Mouse (Mus musculus) limb, embryonic 14.5 days (tissue): ENCODE measurements around the gene Psmd9. TPM values are rescaled to one million over a fixed set of nuclear protein-coding genes. Genes with fewer than 3 reads are reported as not detected.

Experiments used
- ATAC-seq: fragments of 200-750 bp; cut with Nextera tagmentation; 2 replicates; pipeline ENCODE4 v1.8.0; 2017; ENCODE audit warnings: low read depth, moderate number of reproducible peaks, moderate TSS enrichment; ENCODE audit not compliant: low FRiP score
- DNase-seq: peaks from one replicate; pipeline ENCODE4 v3.0.0-alpha.2; 2015; ENCODE audit warnings: low spot score
- H3K27ac ChIP-seq: fragments of 300-500 bp; sonication (generic); replicated peaks from 2 replicates; pipeline ENCODE4 v1.5.1; 2014; ENCODE audit warnings: low read depth, mild to moderate bottlenecking, low read length, moderate library complexity, mixed read lengths
- H3K27me3 ChIP-seq: fragments of 300-500 bp; sonication (generic); 2 replicates; pipeline ENCODE4 v1.6.1; 2014; ENCODE audit warnings: low read length, mixed read lengths; ENCODE audit not compliant: control insufficient read depth, insufficient read depth
- H3K36me3 ChIP-seq: fragments of 300-500 bp; sonication (generic); 2 replicates; pipeline ENCODE4 v1.6.1; 2014; ENCODE audit warnings: mild to moderate bottlenecking, low read length, moderate library complexity, mixed read lengths; ENCODE audit not compliant: control insufficient read depth, insufficient read depth
- H3K4me1 ChIP-seq: fragments of 300-500 bp; sonication (generic); 2 replicates; pipeline ENCODE4 v1.6.1; 2014; ENCODE audit warnings: antibody characterized with exemption, low read length, mixed read lengths; ENCODE audit not compliant: control insufficient read depth, insufficient read depth
- H3K4me2 ChIP-seq: fragments of 300-500 bp; sonication (generic); replicated peaks from 2 replicates; pipeline ENCODE4 v1.6.1; 2014; ENCODE audit warnings: low read depth, mild to moderate bottlenecking, low read length, moderate library complexity; ENCODE audit not compliant: severe bottlenecking
- H3K4me3 ChIP-seq: fragments of 300-500 bp; sonication (generic); replicated peaks from 2 replicates; pipeline ENCODE4 v1.5.1; 2014; ENCODE audit warnings: low read length
- H3K9ac ChIP-seq: fragments of 300-500 bp; sonication (generic); 2 replicates; pipeline ENCODE4 v1.6.1; 2014; ENCODE audit warnings: mild to moderate bottlenecking, low read depth, low read length, moderate library complexity; ENCODE audit not compliant: severe bottlenecking
- H3K9me3 ChIP-seq: fragments of 300-500 bp; sonication (generic); 2 replicates; pipeline ENCODE4 v1.6.1; 2016; ENCODE audit warnings: low read length; ENCODE audit not compliant: control insufficient read depth
- POLR2A ChIP-seq: fragments of 200-500 bp; IDR thresholded peaks from 2 replicates; pipeline ENCODE4 v1.8.0; 2012; ENCODE audit warnings: inconsistent platforms, mild to moderate bottlenecking, moderate library complexity, borderline replicate concordance; ENCODE audit not compliant: insufficient read depth, insufficient read length; ENCODE audit errors: extremely low read depth
- WGBS: fragments of 180-500 bp; shearing (Covaris S2); extraction: QIAGEN DNeasy Blood & Tissue Kit; methylation state at CpG from one replicate; pipeline ENCODE4 v1.1.7; 2014; 5-methylcytosine and 5-hydroxymethylcytosine counted together
- polyA plus RNA-seq, 2 experiments: library from polyadenylated mRNA; depleted of rRNA in 1 of 2; stranded (reverse) in 1 of 2; unstranded in 1 of 2; fragments of >200 nt; fragmentation: Nextera tagmentation in 1 of 2; extraction: Ambion mirVana in 1 of 2; gene quantifications; 2 replicates each; pipeline versions ENCODE4 v1.2.1 to v1.2.3; 2012 to 2014

Gene Psmd9
- polyA plus RNA-seq, 2 experiments = 44.0 to 65.1 TPM

DNA sequence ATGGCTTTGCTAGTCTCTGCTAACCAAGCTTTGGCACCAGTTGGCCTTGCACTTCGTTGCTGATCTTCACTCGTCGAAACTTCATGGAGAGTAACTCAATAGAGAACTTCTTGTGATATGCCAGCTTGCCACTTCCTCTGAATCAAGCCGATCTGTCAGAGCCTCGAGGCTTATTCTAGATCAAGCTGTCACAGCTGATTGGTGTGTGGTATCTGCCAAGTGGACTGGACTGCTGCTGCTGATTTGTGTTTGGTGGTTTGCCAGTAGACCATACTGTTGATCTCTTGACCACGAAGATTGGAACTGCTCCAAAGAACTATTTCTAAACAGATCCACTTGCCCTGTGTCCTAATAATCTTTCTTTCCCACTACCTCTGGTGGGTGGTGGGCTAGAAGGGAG lies 22.2 kb downstream of the Psmd9 start:
- Histone ChIP-seq H3K27ac (no peak overlapping the region), H3K36me3 (no peaks in the 10 kb centered on the region), H3K4me1 (no peaks in the 10 kb centered on the region), H3K9me3 (no peaks in the 10 kb centered on the region), H3K4me2 (no peak overlapping the region), H3K27me3 (no peaks in the 10 kb centered on the region), H3K4me3 (no peak overlapping the region), H3K9ac (no peak overlapping the region)
- ATAC-seq (no peak), DNase-seq (no peak)
- no peak for TF ChIP-seq POLR2A
- 84% methylated on average over 6 of the region's 6 CpGs for WGBS

DNA sequence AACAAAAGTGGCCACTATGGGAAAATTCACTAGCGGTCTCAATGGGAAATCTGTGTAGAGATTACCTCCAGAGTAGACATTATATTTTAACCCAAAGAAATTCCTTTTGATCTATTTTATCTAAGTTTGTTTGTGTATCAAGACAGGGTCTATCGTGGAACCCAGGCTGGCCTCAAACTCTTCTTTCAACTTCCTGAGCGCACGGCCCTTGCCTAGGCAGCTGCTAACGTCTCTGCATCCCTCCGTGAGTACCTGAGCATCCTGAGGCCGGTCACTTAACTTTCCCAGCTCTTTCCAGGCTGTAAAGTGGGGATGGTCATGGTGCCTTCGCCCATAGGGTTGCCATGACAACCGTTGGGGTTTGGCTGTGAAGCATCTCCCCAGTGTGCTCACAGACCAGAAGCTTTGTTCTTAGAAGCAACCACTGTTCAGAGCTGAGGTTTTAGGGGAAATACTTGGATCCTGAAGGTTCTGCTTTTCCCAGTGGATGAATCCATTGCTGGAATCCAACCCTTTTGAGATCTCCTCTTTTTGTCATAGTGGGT lies 23.5 kb downstream of the Psmd9 start:
- 56% methylated on average over 9 of the region's 9 CpGs for WGBS
- no peak for TF ChIP-seq POLR2A
- no peak for ATAC-seq
- Histone ChIP-seq H3K36me3 (no peaks in the 10 kb centered on the region), H3K27ac (no peak overlapping the region), H3K9me3 (no peaks in the 10 kb centered on the region), H3K4me3 (no peak overlapping the region), H3K4me1 (no peaks in the 10 kb centered on the region), H3K27me3 (no peaks in the 10 kb centered on the region), H3K4me2 (no peak overlapping the region), H3K9ac (no peak overlapping the region)
- DNase-seq = no peak

DNA sequence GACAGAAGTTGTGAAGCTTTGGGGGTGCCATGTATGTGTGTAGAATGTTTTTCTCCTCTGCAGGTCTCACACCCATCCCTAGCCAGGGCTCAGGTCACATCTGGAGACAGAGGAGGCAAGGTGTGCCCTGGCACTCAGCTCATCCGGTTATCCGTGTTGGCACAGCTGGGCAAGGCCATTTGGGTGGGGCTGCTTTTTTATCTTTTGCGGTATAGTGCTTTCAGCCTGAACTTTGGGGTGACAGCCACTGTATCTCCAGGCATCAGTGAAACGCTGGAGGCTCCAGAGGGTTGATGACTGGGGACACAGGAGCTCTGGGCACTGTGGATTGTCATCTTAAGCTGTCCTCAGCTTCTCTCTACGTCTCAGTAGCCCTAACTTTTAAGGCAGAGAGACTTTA lies 24.2 kb downstream of the Psmd9 start:
- no peaks in the 10 kb centered on the region for H3K9me3 ChIP-seq
- no peaks in the 10 kb centered on the region for H3K27me3 ChIP-seq
- no peak overlapping the region for H3K9ac ChIP-seq
- H3K36me3 ChIP-seq = no peaks in the 10 kb centered on the region
- H3K4me3 ChIP-seq = no peak overlapping the region
- H3K4me1 ChIP-seq = no peaks in the 10 kb centered on the region
- DNase-seq = no peak
- no peak overlapping the region for H3K27ac ChIP-seq
- ATAC-seq = no peak
- H3K4me2 ChIP-seq = no peak overlapping the region
- no peak for TF ChIP-seq POLR2A
- WGBS = 74% methylated on average over 5 of the region's 5 CpGs

DNA sequence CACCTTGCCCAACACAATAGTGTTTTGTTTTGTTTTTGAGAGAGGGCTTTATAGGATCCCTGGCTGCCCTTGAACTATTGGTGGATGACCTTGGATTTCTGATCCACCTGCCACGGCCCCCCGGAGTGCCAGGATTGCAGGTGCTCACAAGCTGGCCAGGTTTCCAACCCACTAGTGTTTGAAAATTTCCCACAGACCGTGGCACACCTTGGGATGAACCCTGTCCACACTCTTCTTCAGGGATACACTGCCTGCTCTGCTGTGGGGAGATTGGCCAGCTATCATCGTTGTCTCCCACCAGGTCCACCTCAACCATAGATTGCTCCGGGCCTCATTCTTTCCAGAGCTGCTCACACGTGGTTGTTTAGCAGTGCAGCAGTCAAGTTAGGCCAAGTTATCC lies 25.6 kb downstream of the Psmd9 start:
- WGBS = 89% methylated on average over 6 of the region's 6 CpGs
- no peaks in the 10 kb centered on the region for H3K27me3 ChIP-seq
- TF ChIP-seq POLR2A = no peak
- ATAC-seq (no peak), DNase-seq (no peak)
- H3K4me3 ChIP-seq = no peak overlapping the region
- no peaks in the 10 kb centered on the region for H3K9me3 ChIP-seq
- no peaks in the 10 kb centered on the region for H3K4me1 ChIP-seq
- H3K36me3 ChIP-seq = no peaks in the 10 kb centered on the region
- no peak overlapping the region for H3K27ac ChIP-seq
- H3K4me2 ChIP-seq = no peak overlapping the region
- H3K9ac ChIP-seq = no peak overlapping the region

DNA sequence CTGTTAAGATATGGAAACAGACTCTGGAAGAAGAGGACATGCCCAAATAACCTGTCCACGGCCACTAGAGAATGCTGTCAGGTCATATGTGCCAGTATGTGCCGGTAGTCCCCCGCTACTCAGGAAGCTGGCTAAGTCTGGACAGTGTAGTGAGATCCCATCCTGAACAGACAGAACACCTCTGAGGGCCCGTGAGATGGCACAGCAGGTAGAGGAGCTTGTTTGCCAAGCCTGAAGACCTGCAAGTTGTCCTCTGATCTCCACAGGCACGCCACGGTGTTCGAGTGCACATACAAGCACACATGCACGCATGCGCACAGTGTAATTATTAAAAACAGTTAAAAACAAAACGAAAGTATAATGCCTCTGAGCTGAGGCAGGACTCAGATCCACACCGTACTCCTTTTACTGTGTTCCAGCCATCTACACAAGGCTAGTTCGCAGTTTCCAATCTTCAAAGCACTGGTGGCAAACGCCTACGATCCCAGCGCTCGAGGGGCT lies 26.3 kb downstream of the Psmd9 start:
- no peak overlapping the region for H3K9ac ChIP-seq
- ATAC-seq = no peak

DNA sequence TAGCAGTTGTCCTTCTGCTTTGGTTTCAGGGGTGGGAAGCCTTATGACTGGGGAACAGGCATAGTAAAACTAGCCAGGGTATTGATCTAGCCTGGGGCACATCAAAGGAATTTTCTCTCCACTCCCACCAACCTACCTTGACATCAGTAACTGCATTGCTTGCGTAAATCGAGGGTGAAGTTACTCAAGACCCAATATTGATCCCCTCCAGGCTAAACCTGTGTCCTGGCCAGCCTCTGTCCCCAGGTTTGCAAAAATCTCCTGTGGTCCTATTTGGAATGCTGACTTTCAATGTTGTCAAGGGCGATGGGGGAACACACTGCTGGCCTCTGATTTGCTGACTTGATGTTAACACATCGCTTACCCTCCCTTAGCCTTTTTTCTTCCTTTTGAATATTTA lies 27.5 kb downstream of the Psmd9 start:
- Histone ChIP-seq H3K4me1 (no peaks in the 10 kb centered on the region), H3K4me2 (no peak overlapping the region), H3K9ac (no peak overlapping the region), H3K27ac (no peak overlapping the region), H3K36me3 (no peaks in the 10 kb centered on the region), H3K9me3 (no peaks in the 10 kb centered on the region), H3K27me3 (no peaks in the 10 kb centered on the region), H3K4me3 (no peak overlapping the region)
- 75% methylated on average over 4 of the region's 4 CpGs for WGBS
- no peak for TF ChIP-seq POLR2A
- ATAC-seq = no peak
- DNase-seq = no peak

More for the DNA sequence above, 26.3 kb downstream of the Psmd9 start:
- WGBS = 90% methylated on average over 16 of the region's 16 CpGs
- H3K4me1 ChIP-seq = no peaks in the 10 kb centered on the region
- H3K27me3 ChIP-seq = no peaks in the 10 kb centered on the region
- DNase-seq = no peak
- TF ChIP-seq POLR2A = no peak
- no peaks in the 10 kb centered on the region for H3K9me3 ChIP-seq
- no peak overlapping the region for H3K27ac ChIP-seq
- no peak overlapping the region for H3K4me3 ChIP-seq
- H3K4me2 ChIP-seq = no peak overlapping the region
- H3K36me3 ChIP-seq = no peaks in the 10 kb centered on the region
